Mouse (Mus musculus): ENCODE data around the gene Crnn.

The Crnn gene

DNA sequence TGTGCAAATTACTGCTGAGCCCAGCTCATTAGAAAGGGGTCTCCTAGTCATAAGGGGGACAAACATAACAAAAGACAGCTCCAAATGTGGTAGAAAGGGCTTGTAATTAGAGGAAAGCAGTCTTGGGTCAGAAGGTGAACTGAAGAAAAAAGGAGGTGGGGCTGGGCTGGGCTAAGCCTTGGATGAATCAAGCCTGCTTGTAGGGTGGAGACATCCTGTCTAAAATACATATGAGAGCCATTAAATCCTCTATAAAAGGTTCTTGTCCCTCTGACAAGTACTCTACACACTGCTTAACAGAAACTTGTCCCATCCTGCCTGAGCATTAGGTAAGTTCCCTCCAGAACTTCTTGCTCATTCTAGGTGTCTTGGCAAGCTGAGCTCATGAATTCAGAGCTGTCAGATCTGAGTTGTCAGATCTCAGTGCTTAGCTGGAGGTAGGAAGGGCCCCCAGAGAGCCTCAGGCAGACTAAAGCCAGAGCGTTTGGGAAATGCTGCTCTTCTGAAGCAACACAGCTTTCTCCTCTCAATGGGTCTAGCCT, at the start of gene Crnn:
Gene Crnn, plus strand, starts transcription at position 278 of the 542 bp plus-strand sequence.
- no peak for DNase-seq (ENCODE audit: low read depth, low spot score)

GRCm38 (mm10) chr3:93096447-93096846, 48.1 kb upstream of the Crnn start:
- no peak for DNase-seq (ENCODE audit: low read depth, low spot score)

- DNase-seq (ENCODE audit: low read depth, low spot score) = peak; percentile 3
These were observed 32.9 kb upstream of the Crnn start for GRCm38 (mm10) chr3:93111668-93112067.

DNA sequence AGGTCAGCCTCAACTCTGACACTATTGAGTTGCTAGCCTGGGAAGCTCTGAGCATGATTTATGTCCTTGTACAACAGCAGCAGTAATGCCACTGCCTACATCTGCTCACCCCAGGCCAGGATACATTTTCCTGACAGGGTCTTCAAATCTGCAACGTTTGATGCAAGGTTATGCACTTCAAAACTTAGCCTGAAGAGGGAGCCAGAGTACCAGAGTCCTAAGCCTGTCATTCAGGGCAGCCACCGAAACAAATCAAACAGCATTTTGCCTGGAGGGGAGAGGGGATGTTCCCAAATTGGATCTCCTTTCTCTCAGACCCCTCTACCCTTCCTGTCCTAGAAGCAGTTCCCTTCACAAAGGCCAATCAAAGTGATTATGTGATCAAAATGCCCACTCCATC, 30.1 kb upstream of the Crnn start:
- peak; percentile 35 for DNase-seq (ENCODE audit: low read depth, low spot score)

- DNase-seq (ENCODE audit: low read depth, low spot score) = no peak
These were observed 25.5 kb upstream of the Crnn start for GRCm38 (mm10) chr3:93119101-93119500.

GRCm38 (mm10) chr3:93128052-93128451, 16.5 kb upstream of the Crnn start:
- no peak for DNase-seq (ENCODE audit: low read depth, low spot score)

DNA sequence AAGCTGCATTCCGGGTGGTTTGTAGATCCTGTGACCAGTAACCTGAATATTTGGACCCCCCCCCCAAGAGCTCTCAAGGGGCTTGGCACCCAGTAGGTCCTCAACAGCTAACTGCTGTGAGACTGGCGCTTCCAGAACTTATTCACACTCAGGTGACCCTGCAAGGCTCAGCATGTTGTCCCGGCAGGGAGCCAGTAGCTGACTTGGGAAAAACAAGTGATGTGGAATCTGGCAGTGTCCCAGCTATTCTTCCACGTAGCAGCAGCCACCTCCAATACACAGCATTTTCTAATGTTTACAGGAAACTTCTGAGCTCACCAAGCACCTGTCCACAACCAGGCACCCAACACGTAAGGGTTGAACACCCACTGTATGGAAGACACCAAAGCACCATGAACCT, 15.5 kb upstream of the Crnn start:
- DNase-seq (ENCODE audit: low read depth, low spot score) = no peak

- DNase-seq (ENCODE audit: low read depth, low spot score) = peak; percentile 19
These were observed 14.1 kb upstream of the Crnn start for GRCm38 (mm10) chr3:93130460-93130859.

- DNase-seq (ENCODE audit: low read depth, low spot score) = no peak
These were observed 17.9 kb downstream of the Crnn start for GRCm38 (mm10) chr3:93162502-93162901.

DNA sequence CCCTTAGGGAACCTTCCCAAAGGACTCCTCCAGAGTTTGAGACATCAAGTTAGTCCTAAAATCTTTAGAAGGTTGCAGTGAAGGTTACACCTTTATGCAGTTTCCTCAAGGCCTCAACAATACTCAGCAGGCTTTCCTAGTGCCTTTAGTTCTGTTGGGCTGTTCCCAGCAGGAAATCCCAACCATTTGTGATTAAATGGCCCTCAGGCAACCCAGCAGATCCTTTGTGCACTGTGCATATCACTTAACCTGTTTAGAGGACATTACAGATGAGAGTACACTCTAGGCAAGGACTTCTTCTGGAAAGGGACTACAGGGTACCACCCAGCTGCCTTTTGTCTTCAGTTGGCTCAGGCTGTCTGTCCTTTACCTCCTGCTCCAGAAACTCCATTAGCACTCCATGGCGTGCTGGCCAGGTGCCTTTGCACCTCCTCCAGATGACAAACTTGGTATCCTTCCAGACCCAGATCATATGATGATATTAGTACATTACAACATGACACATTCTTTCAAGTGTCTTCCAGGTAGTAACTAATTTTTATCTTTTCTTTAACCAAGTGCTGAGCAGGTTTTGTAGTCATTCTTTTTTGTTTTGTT, 18.5 kb downstream of the Crnn start:
- no peak for DNase-seq (ENCODE audit: low read depth, low spot score)

DNA sequence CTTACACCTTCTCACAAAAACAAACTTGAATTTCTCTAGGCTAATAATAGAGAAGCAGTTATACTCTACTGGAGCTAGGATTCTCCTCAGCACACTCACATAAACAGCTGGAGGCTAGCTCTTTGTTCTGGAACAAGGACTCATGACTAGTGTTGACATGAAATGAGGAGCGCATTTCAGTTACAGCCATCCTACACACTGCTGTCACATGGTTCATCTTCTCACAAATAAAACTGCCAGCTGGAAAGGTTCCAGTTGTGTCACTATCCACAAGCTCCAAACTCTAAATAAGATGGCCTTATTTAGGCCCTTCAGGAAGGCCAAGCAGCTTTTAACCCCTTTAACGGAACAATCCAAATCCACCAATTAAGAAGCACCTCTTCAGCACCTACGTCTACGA, 36.3 kb downstream of the Crnn start:
- DNase-seq (ENCODE audit: low read depth, low spot score) = no peak

DNA sequence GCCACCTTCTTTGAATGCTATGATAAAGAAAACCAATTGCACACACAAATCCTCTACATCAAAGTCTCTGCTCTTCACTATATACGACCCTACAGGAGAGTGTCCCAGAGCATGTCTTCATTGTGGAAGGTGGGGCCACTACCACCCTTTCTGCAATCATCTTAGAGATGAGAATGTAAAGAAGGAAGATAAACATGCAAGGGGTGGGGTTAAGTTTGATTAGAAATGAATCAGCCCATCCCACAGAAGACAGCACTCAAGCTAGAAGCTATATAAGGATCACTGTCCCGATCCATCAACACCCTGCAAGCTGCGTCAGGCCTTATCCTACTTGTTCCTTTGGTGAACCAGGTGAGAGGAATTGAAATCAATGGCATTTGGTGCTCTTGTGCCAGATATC, 52.4 kb downstream of the Crnn start, which contains the start of gene Flg2:
Gene Flg2, plus strand, starts transcription at position 301 of the 400 bp plus-strand sequence.
- DNase-seq (ENCODE audit: low read depth, low spot score) = no peak

All from embryo, embryonic 11.5 days (tissue).